Mouse (Mus musculus): ENCODE data around the gene Ap4e1. TPM values are rescaled to one million over a fixed set of nuclear protein-coding genes. Genes with fewer than 3 reads are reported as not detected.

Ap4e1 gene
- polyA plus RNA-seq (2015; fragmentation: Nextera tagmentation; extraction: Ambion mirVana) = 10.4 and 12.3 TPM in 2 replicates

GRCm38 (mm10) chr2:127008469-127008998 is at the start of gene Ap4e1:
Gene Ap4e1, plus strand, starts transcription at chr2:127008717.
- WGBS = under 1% methylated on average over 40 of the region's 40 CpGs
- no peaks in the 10 kb centered on the region for H3K27me3 ChIP-seq
- H3K27ac ChIP-seq (replicated peaks) = peak within 1 kb of the TSS; percentile 74
- H3K9me3 ChIP-seq = no peaks in the 10 kb centered on the region
- peaks cover 18% of the 10 kb centered on the region for H3K36me3 ChIP-seq
- H3K9ac ChIP-seq = peak within 1 kb of the TSS; percentile 88
- peak within 1 kb of the TSS; percentile 80 for H3K4me3 ChIP-seq
- H3K4me2 ChIP-seq = peak within 1 kb of the TSS; percentile 70
- H3K4me1 ChIP-seq (replicated peaks) = peaks cover 17% of the 10 kb centered on the region
- peak; percentile 91 for ATAC-seq (ENCODE audit: low read depth)

- WGBS = 82% methylated on average over 2 of the region's 2 CpGs
- H3K36me3 ChIP-seq = no peaks in the 10 kb centered on the region
- H3K9ac ChIP-seq = no peak overlapping the region
- H3K4me1 ChIP-seq (replicated peaks) = no peaks in the 10 kb centered on the region
- H3K27ac ChIP-seq (replicated peaks) = no peak overlapping the region
- ATAC-seq (ENCODE audit: low read depth) = no peak
- no peak overlapping the region for H3K4me3 ChIP-seq
- H3K9me3 ChIP-seq = no peaks in the 10 kb centered on the region
- no peak overlapping the region for H3K4me2 ChIP-seq
- H3K27me3 ChIP-seq = no peaks in the 10 kb centered on the region
Measured at GRCm38 (mm10) chr2:126961696-126962095, 46.8 kb upstream of the Ap4e1 start.

DNA sequence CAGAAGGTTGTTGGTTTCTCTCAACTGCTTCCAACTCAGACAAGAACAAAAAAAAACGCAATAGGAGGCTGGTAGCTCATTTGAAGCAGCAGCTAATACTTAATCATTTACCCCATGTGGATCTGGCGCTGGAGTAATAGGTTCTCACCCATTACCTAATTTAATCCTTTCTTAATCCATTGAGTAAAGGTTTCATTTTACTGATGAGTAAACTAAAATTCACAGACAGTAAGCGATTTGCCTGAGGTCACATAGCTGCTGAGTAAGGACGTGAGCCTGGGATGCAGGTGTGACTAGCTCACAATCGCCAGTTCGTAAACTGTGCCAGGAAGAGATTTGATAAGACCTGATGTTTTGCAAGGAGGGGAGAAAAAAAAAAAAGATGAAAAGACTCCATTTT is 31.1 kb upstream of the Ap4e1 start:
- Histone ChIP-seq H3K9ac (no peak overlapping the region), H3K4me2 (no peak overlapping the region), H3K4me3 (no peak overlapping the region), H3K9me3 (no peaks in the 10 kb centered on the region), H3K36me3 (no peaks in the 10 kb centered on the region), H3K4me1 (replicated peaks) (no peaks in the 10 kb centered on the region), H3K27me3 (no peaks in the 10 kb centered on the region), H3K27ac (replicated peaks) (no peak overlapping the region)
- ATAC-seq (ENCODE audit: low read depth) = no peak
- 76% methylated on average over 6 of the region's 6 CpGs for WGBS

GRCm38 (mm10) chr2:126983221-126983620 is 25.3 kb upstream of the Ap4e1 start:
- no peak for ATAC-seq (ENCODE audit: low read depth)
- Histone ChIP-seq H3K9me3 (no peaks in the 10 kb centered on the region), H3K4me1 (replicated peaks) (no peaks in the 10 kb centered on the region), H3K9ac (no peak overlapping the region), H3K27ac (replicated peaks) (no peak overlapping the region), H3K27me3 (no peaks in the 10 kb centered on the region), H3K4me2 (no peak overlapping the region), H3K4me3 (no peak overlapping the region), H3K36me3 (no peaks in the 10 kb centered on the region)
- 83% methylated on average over 4 of the region's 4 CpGs for WGBS

DNA sequence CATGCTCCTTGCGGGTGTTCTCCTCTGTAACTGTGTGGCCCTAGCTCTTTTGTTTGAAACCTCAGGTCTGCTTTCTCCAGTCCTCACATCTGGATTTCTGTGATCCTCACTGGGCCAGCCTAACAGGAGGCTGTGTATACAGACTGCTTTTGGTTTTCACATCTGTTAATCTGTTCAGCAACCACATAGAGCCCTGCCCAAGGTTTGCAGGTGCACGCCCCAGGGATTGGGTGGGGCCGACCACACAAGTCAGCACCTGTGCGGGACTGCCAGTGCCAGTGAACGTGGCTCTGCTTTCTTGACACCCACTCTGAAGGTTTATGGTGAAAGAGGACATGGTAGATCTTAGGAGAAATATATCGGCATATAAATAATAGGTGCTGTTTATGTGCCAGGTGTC is 18.6 kb upstream of the Ap4e1 start:
- Histone ChIP-seq H3K27me3 (no peaks in the 10 kb centered on the region), H3K27ac (replicated peaks) (no peak overlapping the region), H3K9me3 (no peaks in the 10 kb centered on the region), H3K36me3 (no peaks in the 10 kb centered on the region), H3K4me1 (replicated peaks) (no peaks in the 10 kb centered on the region), H3K9ac (no peak overlapping the region), H3K4me2 (no peak overlapping the region), H3K4me3 (no peak overlapping the region)
- no peak for ATAC-seq (ENCODE audit: low read depth)
- 90% methylated on average over 6 of the region's 6 CpGs for WGBS

- no peaks in the 10 kb centered on the region for H3K9me3 ChIP-seq
- 80% methylated on average over 12 of the region's 12 CpGs for WGBS
- H3K36me3 ChIP-seq = no peaks in the 10 kb centered on the region
- no peak overlapping the region for H3K4me2 ChIP-seq
- H3K9ac ChIP-seq = no peak overlapping the region
- H3K4me3 ChIP-seq = no peak overlapping the region
- ATAC-seq (ENCODE audit: low read depth) = no peak
- no peak overlapping the region for H3K27ac ChIP-seq (replicated peaks)
- no peaks in the 10 kb centered on the region for H3K4me1 ChIP-seq (replicated peaks)
- no peaks in the 10 kb centered on the region for H3K27me3 ChIP-seq
Measured at GRCm38 (mm10) chr2:126992742-126993141, 15.8 kb upstream of the Ap4e1 start.

DNA sequence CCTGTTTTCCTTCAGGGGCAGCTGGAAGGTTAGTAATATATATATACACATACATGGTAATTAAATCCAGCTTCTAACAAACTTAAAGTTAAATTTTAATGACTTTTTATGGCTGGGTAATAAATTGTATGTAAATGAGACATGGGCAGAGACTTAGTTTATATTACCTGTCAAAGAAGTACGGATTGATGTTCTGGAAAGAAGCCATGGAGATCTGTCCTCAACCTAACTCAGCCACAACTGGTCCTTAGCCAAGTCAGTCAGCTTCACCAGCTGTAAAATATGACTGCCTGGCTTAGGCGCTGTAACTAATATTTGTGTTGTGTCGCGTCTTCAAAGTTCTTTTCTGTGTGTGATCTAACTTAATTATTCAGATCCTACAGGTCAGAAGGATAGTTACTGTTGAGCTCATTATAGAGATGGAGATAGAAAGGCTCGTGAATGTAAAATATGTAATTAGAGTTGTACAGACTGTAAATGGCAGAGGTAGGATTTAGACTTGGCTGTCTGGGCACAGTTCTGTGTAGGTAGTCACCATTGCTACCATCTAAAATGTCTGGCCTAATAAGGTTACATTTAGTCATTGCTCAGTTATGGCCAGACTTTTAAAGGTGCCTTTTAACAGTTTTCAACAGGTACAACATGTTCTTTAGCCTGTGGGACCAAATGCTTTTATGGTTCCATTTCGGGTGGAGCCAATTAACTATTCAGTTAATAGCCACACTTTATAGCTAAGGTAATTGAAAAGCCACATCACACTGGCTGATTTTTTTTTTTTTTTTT is 13.9 kb upstream of the Ap4e1 start:
- no peak overlapping the region for H3K9ac ChIP-seq
- no peaks in the 10 kb centered on the region for H3K27me3 ChIP-seq
- no peak for ATAC-seq (ENCODE audit: low read depth)
- H3K4me3 ChIP-seq = no peak overlapping the region
- H3K4me1 ChIP-seq (replicated peaks) = no peaks in the 10 kb centered on the region
- WGBS = 75% methylated on average over 6 of the region's 6 CpGs
- H3K4me2 ChIP-seq = no peak overlapping the region
- no peaks in the 10 kb centered on the region for H3K9me3 ChIP-seq
- no peaks in the 10 kb centered on the region for H3K36me3 ChIP-seq
- no peak overlapping the region for H3K27ac ChIP-seq (replicated peaks)

- Histone ChIP-seq H3K9me3 (no peaks in the 10 kb centered on the region), H3K4me2 (0 out of 2 replicates have a peak overlapping the region, but pooled peaks have one; percentile 11), H3K9ac (no peak overlapping the region; the same call in 1 of the 2 replicates), H3K27me3 (no peaks in the 10 kb centered on the region), H3K36me3 (no peaks in the 10 kb centered on the region), H3K27ac (replicated peaks) (no peak overlapping the region), H3K4me1 (replicated peaks) (no peaks in the 10 kb centered on the region), H3K4me3 (no peak overlapping the region)
- peak; percentile 50; the same call in 1 of the 2 replicates for ATAC-seq (ENCODE audit: low read depth)
- 25% methylated on average over 5 of the region's 5 CpGs for WGBS
Measured at GRCm38 (mm10) chr2:126996737-126997136, 11.8 kb upstream of the Ap4e1 start.

DNA sequence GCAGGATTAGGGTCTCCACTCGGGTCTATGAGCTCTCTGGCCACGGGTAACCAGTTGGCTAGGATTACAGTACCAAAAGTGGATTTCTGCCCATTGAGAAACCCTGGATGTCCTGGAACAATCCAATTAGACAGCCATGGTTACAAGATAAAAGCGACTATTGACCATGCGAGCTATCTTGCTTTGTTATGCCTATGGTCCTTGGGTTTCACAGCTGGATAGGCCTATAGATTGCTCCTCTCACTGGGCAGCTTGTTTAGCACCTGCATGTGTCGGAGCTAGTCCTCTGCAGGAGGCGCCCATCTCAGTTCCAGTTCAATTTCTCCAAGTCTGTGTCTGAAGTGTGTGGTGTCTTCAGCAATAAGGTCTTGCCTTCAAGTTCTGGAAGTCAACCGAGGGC is 10.3 kb upstream of the Ap4e1 start:
- Histone ChIP-seq H3K27ac (replicated peaks) (no peak overlapping the region), H3K36me3 (no peaks in the 10 kb centered on the region), H3K4me1 (replicated peaks) (no peaks in the 10 kb centered on the region), H3K4me3 (no peak overlapping the region), H3K9ac (no peak overlapping the region), H3K4me2 (no peak overlapping the region), H3K9me3 (no peaks in the 10 kb centered on the region), H3K27me3 (no peaks in the 10 kb centered on the region)
- WGBS = 63% methylated on average over 7 of the region's 7 CpGs
- no peak for ATAC-seq (ENCODE audit: low read depth)

GRCm38 (mm10) chr2:127000406-127001324 is 7.9 kb upstream of the Ap4e1 start:
- H3K4me1 ChIP-seq (replicated peaks) = no peaks in the 10 kb centered on the region
- no peaks in the 10 kb centered on the region for H3K36me3 ChIP-seq
- no peaks in the 10 kb centered on the region for H3K9me3 ChIP-seq
- no peaks in the 10 kb centered on the region for H3K27me3 ChIP-seq
- no peak overlapping the region for H3K4me3 ChIP-seq
- H3K27ac ChIP-seq (replicated peaks) = no peak overlapping the region
- no peak for ATAC-seq (ENCODE audit: low read depth)
- no peak overlapping the region for H3K9ac ChIP-seq
- H3K4me2 ChIP-seq = no peak overlapping the region
- 86% methylated on average over 8 of the region's 8 CpGs for WGBS

DNA sequence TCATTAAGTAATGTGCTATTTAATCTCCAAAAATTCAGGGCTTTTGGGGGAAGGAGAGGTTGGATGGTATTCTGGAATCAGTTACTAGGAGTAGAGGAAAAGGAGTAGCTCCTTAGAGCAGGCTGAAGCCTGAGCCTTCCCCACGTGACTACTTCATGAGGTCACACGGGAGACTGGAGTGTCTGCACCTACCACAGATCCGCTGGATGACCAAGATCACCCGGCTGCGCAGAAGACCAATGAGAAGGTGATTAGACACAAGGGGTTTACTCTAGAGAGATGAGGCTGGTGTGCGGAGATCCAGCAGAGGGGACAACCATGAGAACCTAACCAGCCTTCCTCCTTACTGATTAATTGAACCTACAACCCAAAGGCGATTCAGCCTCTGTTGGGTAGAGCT is 4.5 kb upstream of the Ap4e1 start:
- no peak overlapping the region for H3K9ac ChIP-seq
- H3K9me3 ChIP-seq = no peaks in the 10 kb centered on the region
- H3K27ac ChIP-seq (replicated peaks) = no peak overlapping the region
- ATAC-seq (ENCODE audit: low read depth) = no peak
- H3K4me1 ChIP-seq (replicated peaks) = peaks cover under 1% of the 10 kb centered on the region
- WGBS = 89% methylated on average over 7 of the region's 7 CpGs
- H3K36me3 ChIP-seq = no peaks in the 10 kb centered on the region
- no peaks in the 10 kb centered on the region for H3K27me3 ChIP-seq
- no peak overlapping the region for H3K4me3 ChIP-seq
- H3K4me2 ChIP-seq = no peak overlapping the region

All from neural tube, embryonic 13.5 days (tissue).